Mouse (Mus musculus): ENCODE results near the gene Zfp638. TPM values are rescaled to one million over a fixed set of nuclear protein-coding genes. Genes with fewer than 3 reads are reported as not detected.

Zfp638 gene
- total and polyA plus RNA-seq, 2 experiments from 2014 or later, result 31.9 to 40.4 TPM

GRCm38 (mm10) chr6:83891251-83891650, 24.3 kb downstream of the Zfp638 start:
- DNase-seq (ENCODE audit: low spot score), result no peak

GRCm38 (mm10) chr6:83891687-83892086, 24.8 kb downstream of the Zfp638 start:
- 86% methylated on average over 2 of the region's 2 CpGs for WGBS
- H3K36me3 ChIP-seq (replicated peaks; ENCODE audit: control insufficient read depth, insufficient read depth, low read length), result no peaks in the 10 kb centered on the region
- no peak overlapping the region for H3K27ac ChIP-seq (ENCODE audit: low read depth)
- no peak for TF ChIP-seq CTCF (IDR thresholded peaks at IDR 0.05; ENCODE audit: low read depth)
- TF ChIP-seq EP300 (IDR thresholded peaks at IDR 0.05; ENCODE audit: low read depth), result no peak
- no peak overlapping the region for H3K4me2 ChIP-seq (ENCODE audit: low read depth, low read length)
- ATAC-seq (ENCODE audit: insufficient read depth, low read depth), result no peak
- H3K9me3 ChIP-seq (replicated peaks; ENCODE audit: control insufficient read depth, low read length), result no peaks in the 10 kb centered on the region
- no peaks in the 10 kb centered on the region for H3K27me3 ChIP-seq (ENCODE audit: control insufficient read depth, insufficient read depth, low read length)
- no peaks in the 10 kb centered on the region for H3K4me1 ChIP-seq (ENCODE audit: control insufficient read depth, insufficient read depth)
- no peak for DNase-seq (ENCODE audit: low spot score)
- H3K4me3 ChIP-seq (ENCODE audit: low read depth, low read length), result no peak overlapping the region
- no peak overlapping the region for H3K9ac ChIP-seq (replicated peaks; ENCODE audit: low read depth, low read length)

More at GRCm38 (mm10) chr6:83891251-83891650, 24.3 kb downstream of the Zfp638 start:
- Histone ChIP-seq H3K4me1 (ENCODE audit: control insufficient read depth, insufficient read depth) (no peaks in the 10 kb centered on the region), H3K4me2 (ENCODE audit: low read depth, low read length) (no peak overlapping the region), H3K27ac (ENCODE audit: low read depth) (no peak overlapping the region), H3K27me3 (ENCODE audit: control insufficient read depth, insufficient read depth, low read length) (no peaks in the 10 kb centered on the region), H3K4me3 (ENCODE audit: low read depth, low read length) (no peak overlapping the region), H3K9ac (replicated peaks; ENCODE audit: low read depth, low read length) (no peak overlapping the region), H3K9me3 (replicated peaks; ENCODE audit: control insufficient read depth, low read length) (no peaks in the 10 kb centered on the region), H3K36me3 (replicated peaks; ENCODE audit: control insufficient read depth, insufficient read depth, low read length) (no peaks in the 10 kb centered on the region)
- no peak for ATAC-seq (ENCODE audit: insufficient read depth, low read depth)
- no peak for TF ChIP-seq CTCF (IDR thresholded peaks at IDR 0.05; ENCODE audit: low read depth)
- TF ChIP-seq EP300 (IDR thresholded peaks at IDR 0.05; ENCODE audit: low read depth), result no peak
- 83% methylated on average over 5 of the region's 5 CpGs for WGBS

- no peak for ATAC-seq (ENCODE audit: insufficient read depth, low read depth)
- H3K4me3 ChIP-seq (ENCODE audit: low read depth, low read length), result no peak overlapping the region
- H3K9ac ChIP-seq (replicated peaks; ENCODE audit: low read depth, low read length), result no peak overlapping the region
- no peaks in the 10 kb centered on the region for H3K36me3 ChIP-seq (replicated peaks; ENCODE audit: control insufficient read depth, insufficient read depth, low read length)
- H3K27ac ChIP-seq (ENCODE audit: low read depth), result no peak overlapping the region
- TF ChIP-seq EP300 (IDR thresholded peaks at IDR 0.05; ENCODE audit: low read depth) (no peak), CTCF (IDR thresholded peaks at IDR 0.05; ENCODE audit: low read depth) (no peak)
- H3K27me3 ChIP-seq (ENCODE audit: control insufficient read depth, insufficient read depth, low read length), result no peaks in the 10 kb centered on the region
- no peak overlapping the region for H3K4me2 ChIP-seq (ENCODE audit: low read depth, low read length)
- WGBS, result 76% methylated on average over 1 of the region's 1 CpGs
- no peak for DNase-seq (ENCODE audit: low spot score)
- H3K4me1 ChIP-seq (ENCODE audit: control insufficient read depth, insufficient read depth), result no peaks in the 10 kb centered on the region
- no peaks in the 10 kb centered on the region for H3K9me3 ChIP-seq (replicated peaks; ENCODE audit: control insufficient read depth, low read length)
These were observed 26.2 kb downstream of the Zfp638 start for GRCm38 (mm10) chr6:83893086-83893485.

- Histone ChIP-seq H3K27ac (ENCODE audit: low read depth) (no peak overlapping the region), H3K9ac (replicated peaks; ENCODE audit: low read depth, low read length) (no peak overlapping the region), H3K4me1 (ENCODE audit: control insufficient read depth, insufficient read depth) (no peaks in the 10 kb centered on the region), H3K4me3 (ENCODE audit: low read depth, low read length) (no peak overlapping the region), H3K36me3 (replicated peaks; ENCODE audit: control insufficient read depth, insufficient read depth, low read length) (no peaks in the 10 kb centered on the region), H3K4me2 (ENCODE audit: low read depth, low read length) (no peak overlapping the region), H3K9me3 (replicated peaks; ENCODE audit: control insufficient read depth, low read length) (no peaks in the 10 kb centered on the region), H3K27me3 (ENCODE audit: control insufficient read depth, insufficient read depth, low read length) (no peaks in the 10 kb centered on the region)
- DNase-seq (ENCODE audit: low spot score), result no peak
- 95% methylated on average over 1 of the region's 1 CpGs for WGBS
- ATAC-seq (ENCODE audit: insufficient read depth, low read depth), result no peak
- TF ChIP-seq CTCF (IDR thresholded peaks at IDR 0.05; ENCODE audit: low read depth), result no peak
- no peak for TF ChIP-seq EP300 (IDR thresholded peaks at IDR 0.05; ENCODE audit: low read depth)
These were observed 26.7 kb downstream of the Zfp638 start for GRCm38 (mm10) chr6:83893584-83893983.

GRCm38 (mm10) chr6:83899142-83899541, 32.2 kb downstream of the Zfp638 start:
- ATAC-seq (ENCODE audit: insufficient read depth, low read depth), result no peak

GRCm38 (mm10) chr6:83905276-83905675, 38.4 kb downstream of the Zfp638 start:
- Histone ChIP-seq H3K4me1 (ENCODE audit: control insufficient read depth, insufficient read depth) (no peaks in the 10 kb centered on the region), H3K4me2 (ENCODE audit: low read depth, low read length) (no peak overlapping the region), H3K9me3 (replicated peaks; ENCODE audit: control insufficient read depth, low read length) (no peaks in the 10 kb centered on the region), H3K4me3 (ENCODE audit: low read depth, low read length) (no peak overlapping the region), H3K36me3 (replicated peaks; ENCODE audit: control insufficient read depth, insufficient read depth, low read length) (no peaks in the 10 kb centered on the region), H3K27me3 (ENCODE audit: control insufficient read depth, insufficient read depth, low read length) (no peaks in the 10 kb centered on the region), H3K9ac (replicated peaks; ENCODE audit: low read depth, low read length) (no peak overlapping the region), H3K27ac (ENCODE audit: low read depth) (no peak overlapping the region)
- 66% methylated on average over 1 of the region's 1 CpGs for WGBS
- DNase-seq (ENCODE audit: low spot score) (no peak), ATAC-seq (ENCODE audit: insufficient read depth, low read depth) (no peak)
- TF ChIP-seq EP300 (IDR thresholded peaks at IDR 0.05; ENCODE audit: low read depth), result no peak
- no peak for TF ChIP-seq CTCF (IDR thresholded peaks at IDR 0.05; ENCODE audit: low read depth)

More at GRCm38 (mm10) chr6:83899142-83899541, 32.2 kb downstream of the Zfp638 start:
- H3K36me3 ChIP-seq (replicated peaks; ENCODE audit: control insufficient read depth, insufficient read depth, low read length), result no peaks in the 10 kb centered on the region
- no peak overlapping the region for H3K4me3 ChIP-seq (ENCODE audit: low read depth, low read length)
- no peak overlapping the region for H3K9ac ChIP-seq (replicated peaks; ENCODE audit: low read depth, low read length)
- H3K9me3 ChIP-seq (replicated peaks; ENCODE audit: control insufficient read depth, low read length), result no peaks in the 10 kb centered on the region
- no peak for DNase-seq (ENCODE audit: low spot score)
- H3K4me2 ChIP-seq (ENCODE audit: low read depth, low read length), result no peak overlapping the region
- 58% methylated on average over 4 of the region's 4 CpGs for WGBS
- no peak for TF ChIP-seq EP300 (IDR thresholded peaks at IDR 0.05; ENCODE audit: low read depth)
- TF ChIP-seq CTCF (IDR thresholded peaks at IDR 0.05; ENCODE audit: low read depth), result no peak
- H3K27me3 ChIP-seq (ENCODE audit: control insufficient read depth, insufficient read depth, low read length), result no peaks in the 10 kb centered on the region
- no peak overlapping the region for H3K27ac ChIP-seq (ENCODE audit: low read depth)
- H3K4me1 ChIP-seq (ENCODE audit: control insufficient read depth, insufficient read depth), result no peaks in the 10 kb centered on the region
